Mouse (Mus musculus): ENCODE data around the gene Mrps11. TPM values are rescaled to one million over a fixed set of nuclear protein-coding genes. Genes with fewer than 3 reads are reported as not detected.
A peak's percentile ranks its signal among the peaks of the same experiment; 100 is the strongest.

Mrps11 gene
- polyA plus RNA-seq, 1 experiment = 60.6 TPM

DNA sequence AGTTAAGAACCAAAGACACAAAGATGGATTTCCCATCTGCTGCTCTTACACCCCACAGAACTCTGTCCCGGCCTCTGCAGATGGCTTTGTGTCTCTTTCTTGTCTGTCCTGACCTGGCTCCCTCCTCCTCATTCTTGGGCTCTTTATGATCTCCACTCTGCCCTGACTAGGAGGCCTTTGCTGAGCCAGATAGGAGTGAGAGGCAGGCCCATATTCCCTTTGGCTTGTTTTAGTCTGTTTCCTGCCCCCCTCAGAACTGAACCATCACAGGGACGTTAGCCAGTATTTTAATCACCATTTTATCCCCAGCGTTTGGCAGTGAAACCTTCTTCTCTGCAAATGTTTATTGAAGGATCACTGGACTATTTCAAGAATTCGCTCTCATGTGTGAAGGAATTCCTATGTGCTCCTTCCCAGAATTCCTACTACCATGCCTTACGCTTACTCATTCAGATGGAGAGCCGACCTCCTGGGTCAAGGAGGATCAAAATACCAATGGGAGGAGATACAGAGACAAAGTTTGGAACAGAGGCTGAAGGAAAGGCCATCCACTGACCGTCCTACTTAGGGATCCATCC lies 13.8 kb upstream of the Mrps11 start:
- DNase-seq = peak; percentile 61
- no peaks in the 10 kb centered on the region for H3K27me3 ChIP-seq (replicated peaks; ENCODE audit: control insufficient read depth, insufficient read depth, low read length)
- H3K4me1 ChIP-seq (ENCODE audit: control insufficient read depth, insufficient read depth, low read length) = no peaks in the 10 kb centered on the region
- no peak overlapping the region for H3K27ac ChIP-seq (ENCODE audit: insufficient read depth, low read depth, low read length)
- H3K4me3 ChIP-seq (ENCODE audit: insufficient read depth, low read depth, low read length) = no peak overlapping the region
- TF ChIP-seq POLR2A (IDR thresholded peaks at IDR 0.05; ENCODE audit: low read depth, low read length) (no peak), CTCF (conservative IDR thresholded peaks at IDR 0.05; ENCODE audit: insufficient read depth, insufficient read length, low read depth, low read length) (no peak)
- H3K36me3 ChIP-seq (ENCODE audit: control insufficient read depth, insufficient read depth, low read length) = no peaks in the 10 kb centered on the region
- 30% methylated on average over 7 of the region's 7 CpGs for WGBS

GRCm38 (mm10) chr7:78770936-78771335 lies 12.0 kb upstream of the Mrps11 start:
- WGBS = 84% methylated on average over 5 of the region's 5 CpGs
- no peak for TF ChIP-seq CTCF (conservative IDR thresholded peaks at IDR 0.05; ENCODE audit: insufficient read depth, insufficient read length, low read depth, low read length)
- no peak for TF ChIP-seq POLR2A (IDR thresholded peaks at IDR 0.05; ENCODE audit: low read depth, low read length)

GRCm38 (mm10) chr7:78778741-78779140 lies 4.2 kb upstream of the Mrps11 start:
- peaks cover 6% of the 10 kb centered on the region for H3K36me3 ChIP-seq (ENCODE audit: control insufficient read depth, insufficient read depth, low read length)
- no peak overlapping the region for H3K4me3 ChIP-seq (ENCODE audit: insufficient read depth, low read depth, low read length)
- WGBS = 63% methylated on average over 5 of the region's 5 CpGs
- TF ChIP-seq CTCF (conservative IDR thresholded peaks at IDR 0.05; ENCODE audit: insufficient read depth, insufficient read length, low read depth, low read length) (no peak), POLR2A (IDR thresholded peaks at IDR 0.05; ENCODE audit: low read depth, low read length) (no peak)
- no peak overlapping the region for H3K27ac ChIP-seq (ENCODE audit: insufficient read depth, low read depth, low read length)
- no peaks in the 10 kb centered on the region for H3K4me1 ChIP-seq (ENCODE audit: control insufficient read depth, insufficient read depth, low read length)
- peak; percentile 75 for DNase-seq
- H3K27me3 ChIP-seq (replicated peaks; ENCODE audit: control insufficient read depth, insufficient read depth, low read length) = no peaks in the 10 kb centered on the region

More at GRCm38 (mm10) chr7:78770936-78771335, 12.0 kb upstream of the Mrps11 start:
- no peak overlapping the region for H3K27ac ChIP-seq (ENCODE audit: insufficient read depth, low read depth, low read length)
- H3K36me3 ChIP-seq (ENCODE audit: control insufficient read depth, insufficient read depth, low read length) = peaks cover 6% of the 10 kb centered on the region
- DNase-seq = no peak
- H3K4me3 ChIP-seq (ENCODE audit: insufficient read depth, low read depth, low read length) = no peak overlapping the region
- H3K27me3 ChIP-seq (replicated peaks; ENCODE audit: control insufficient read depth, insufficient read depth, low read length) = no peaks in the 10 kb centered on the region
- no peaks in the 10 kb centered on the region for H3K4me1 ChIP-seq (ENCODE audit: control insufficient read depth, insufficient read depth, low read length)

DNA sequence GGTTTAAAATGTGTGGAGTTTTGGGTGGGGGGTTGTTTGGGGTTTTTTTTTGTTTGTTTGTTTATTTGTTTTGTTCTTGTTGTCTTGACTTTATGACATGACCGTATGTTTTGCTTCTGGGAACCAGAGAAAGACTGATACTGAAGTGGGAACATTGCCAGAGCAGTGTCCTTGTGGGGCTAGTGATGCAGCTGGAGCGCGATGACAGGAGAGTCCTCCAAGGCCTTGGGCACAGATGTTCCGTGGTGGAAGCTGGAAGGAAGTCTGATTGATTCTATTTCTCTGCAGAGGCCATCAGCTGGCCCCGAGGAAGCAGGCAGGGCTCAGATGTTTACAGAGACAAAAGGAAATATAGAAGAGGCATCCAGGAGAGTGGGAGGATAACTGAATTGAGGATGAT lies 3.0 kb downstream of the Mrps11 start:
- Histone ChIP-seq H3K4me3 (ENCODE audit: insufficient read depth, low read depth, low read length) (no peak overlapping the region), H3K27ac (ENCODE audit: insufficient read depth, low read depth, low read length) (no peak overlapping the region), H3K36me3 (ENCODE audit: control insufficient read depth, insufficient read depth, low read length) (no peaks in the 10 kb centered on the region), H3K27me3 (replicated peaks; ENCODE audit: control insufficient read depth, insufficient read depth, low read length) (no peaks in the 10 kb centered on the region), H3K4me1 (ENCODE audit: control insufficient read depth, insufficient read depth, low read length) (no peaks in the 10 kb centered on the region)
- DNase-seq = no peak
- TF ChIP-seq POLR2A (IDR thresholded peaks at IDR 0.05; ENCODE audit: low read depth, low read length) (no peak), CTCF (conservative IDR thresholded peaks at IDR 0.05; ENCODE audit: insufficient read depth, insufficient read length, low read depth, low read length) (no peak)
- WGBS = 60% methylated on average over 5 of the region's 5 CpGs

DNA sequence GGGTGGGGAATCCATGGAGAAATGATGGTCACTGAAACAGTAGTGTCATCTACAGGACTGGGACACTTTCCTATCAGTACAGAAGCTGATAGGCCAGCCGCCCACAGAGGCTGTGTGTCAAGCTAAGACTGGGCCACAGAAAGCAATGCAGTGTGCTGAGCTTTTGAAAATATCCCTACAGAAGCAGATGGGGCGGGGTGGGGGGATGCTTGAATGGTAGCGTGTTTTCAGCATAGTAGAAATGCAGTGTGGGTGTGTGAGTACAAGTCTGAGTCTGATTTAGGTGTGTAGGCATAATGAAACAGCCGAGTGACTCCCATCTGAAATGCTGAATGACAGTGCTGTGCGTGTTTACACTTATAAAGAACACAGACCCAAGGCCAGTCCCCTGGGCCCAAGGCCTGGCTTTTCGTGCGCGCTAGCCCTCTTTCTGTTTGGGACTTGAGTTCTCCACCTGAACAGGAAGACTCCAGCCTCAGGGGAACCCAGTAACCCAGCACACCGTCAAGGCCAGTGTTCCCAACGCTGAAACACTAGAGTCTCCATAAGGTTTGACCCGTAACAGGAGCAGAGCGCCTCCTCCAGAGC lies 5.0 kb downstream of the Mrps11 start:
- no peak overlapping the region for H3K4me3 ChIP-seq (ENCODE audit: insufficient read depth, low read depth, low read length)
- no peak for DNase-seq
- H3K36me3 ChIP-seq (ENCODE audit: control insufficient read depth, insufficient read depth, low read length) = no peaks in the 10 kb centered on the region
- H3K27me3 ChIP-seq (replicated peaks; ENCODE audit: control insufficient read depth, insufficient read depth, low read length) = no peaks in the 10 kb centered on the region
- WGBS = 89% methylated on average over 12 of the region's 12 CpGs
- TF ChIP-seq POLR2A (IDR thresholded peaks at IDR 0.05; ENCODE audit: low read depth, low read length) (no peak), CTCF (conservative IDR thresholded peaks at IDR 0.05; ENCODE audit: insufficient read depth, insufficient read length, low read depth, low read length) (no peak)
- no peak overlapping the region for H3K27ac ChIP-seq (ENCODE audit: insufficient read depth, low read depth, low read length)
- no peaks in the 10 kb centered on the region for H3K4me1 ChIP-seq (ENCODE audit: control insufficient read depth, insufficient read depth, low read length)

DNA sequence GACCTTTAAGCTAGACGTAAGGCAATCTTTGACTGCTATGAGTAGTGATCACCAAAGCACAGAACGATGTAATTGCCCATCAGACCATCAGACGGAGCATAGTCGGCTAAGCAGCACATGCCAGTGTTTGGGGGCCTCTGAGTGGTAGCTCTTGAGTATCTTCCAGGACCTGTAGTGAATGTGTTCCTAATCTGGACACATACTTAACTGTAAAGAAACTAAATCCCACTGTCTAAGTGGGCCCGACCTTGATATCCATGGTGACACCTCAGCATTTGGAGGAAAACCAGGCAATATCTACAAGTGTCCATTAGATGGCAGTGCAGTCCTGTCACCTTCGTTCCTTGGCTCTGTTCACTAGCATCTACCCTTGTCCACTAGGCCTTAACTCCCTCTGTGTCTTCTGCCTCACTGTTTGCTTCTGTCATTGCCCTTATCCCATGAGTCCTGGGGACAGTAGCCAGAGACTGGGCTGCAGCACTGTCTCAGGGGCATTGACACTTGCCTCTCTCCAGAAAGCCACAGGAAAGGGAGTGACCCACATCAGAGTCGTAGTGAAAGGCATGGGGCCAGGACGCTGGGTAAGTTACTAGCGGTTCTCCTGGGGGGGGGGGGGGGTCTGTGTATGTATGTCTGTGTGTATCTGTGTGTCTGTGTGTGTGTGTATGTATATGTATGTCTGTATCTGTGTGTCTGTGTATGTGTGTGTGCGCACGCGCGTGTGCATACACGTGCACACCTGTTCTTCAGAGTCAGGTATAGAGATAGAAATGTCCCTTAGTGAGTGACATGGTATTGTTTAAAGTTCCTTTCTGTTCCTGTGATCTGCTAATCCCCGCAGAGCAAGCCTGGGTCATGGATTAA lies 8.7 kb downstream of the Mrps11 start:
- no peak for TF ChIP-seq POLR2A (IDR thresholded peaks at IDR 0.05; ENCODE audit: low read depth, low read length)
- peak; percentile 94 for TF ChIP-seq CTCF (conservative IDR thresholded peaks at IDR 0.05; ENCODE audit: insufficient read depth, insufficient read length, low read depth, low read length)
- 77% methylated on average over 15 of the region's 15 CpGs for WGBS
- DNase-seq = peak; percentile 69
- no peaks in the 10 kb centered on the region for H3K27me3 ChIP-seq (replicated peaks; ENCODE audit: control insufficient read depth, insufficient read depth, low read length)
- no peak overlapping the region for H3K27ac ChIP-seq (ENCODE audit: insufficient read depth, low read depth, low read length)
- H3K4me3 ChIP-seq (ENCODE audit: insufficient read depth, low read depth, low read length) = no peak overlapping the region
- H3K4me1 ChIP-seq (ENCODE audit: control insufficient read depth, insufficient read depth, low read length) = no peaks in the 10 kb centered on the region
- H3K36me3 ChIP-seq (ENCODE audit: control insufficient read depth, insufficient read depth, low read length) = no peaks in the 10 kb centered on the region
